Mouse (Mus musculus) testis, adult 2 months (tissue): ENCODE results near the gene Kcnmb1.
A peak's percentile ranks its signal among the peaks of the same experiment; 100 is the strongest.

Experiments
- CTCF ChIP-seq: fragments of 200-500 bp; IDR thresholded peaks from 2 replicates; pipeline ENCODE4 v1.5.1; 2012; ENCODE audit warnings: low read depth, mild to moderate bottlenecking, inconsistent platforms, low read length, moderate library complexity; ENCODE audit not compliant: control insufficient read depth, insufficient read depth, insufficient replicate concordance
- POLR2A ChIP-seq: fragments of 200-500 bp; IDR thresholded peaks from 2 replicates; pipeline ENCODE4 v1.6.1; 2012; ENCODE audit warnings: low read depth, mild to moderate bottlenecking, inconsistent platforms, low read length, moderate library complexity; ENCODE audit not compliant: control insufficient read depth

DNA sequence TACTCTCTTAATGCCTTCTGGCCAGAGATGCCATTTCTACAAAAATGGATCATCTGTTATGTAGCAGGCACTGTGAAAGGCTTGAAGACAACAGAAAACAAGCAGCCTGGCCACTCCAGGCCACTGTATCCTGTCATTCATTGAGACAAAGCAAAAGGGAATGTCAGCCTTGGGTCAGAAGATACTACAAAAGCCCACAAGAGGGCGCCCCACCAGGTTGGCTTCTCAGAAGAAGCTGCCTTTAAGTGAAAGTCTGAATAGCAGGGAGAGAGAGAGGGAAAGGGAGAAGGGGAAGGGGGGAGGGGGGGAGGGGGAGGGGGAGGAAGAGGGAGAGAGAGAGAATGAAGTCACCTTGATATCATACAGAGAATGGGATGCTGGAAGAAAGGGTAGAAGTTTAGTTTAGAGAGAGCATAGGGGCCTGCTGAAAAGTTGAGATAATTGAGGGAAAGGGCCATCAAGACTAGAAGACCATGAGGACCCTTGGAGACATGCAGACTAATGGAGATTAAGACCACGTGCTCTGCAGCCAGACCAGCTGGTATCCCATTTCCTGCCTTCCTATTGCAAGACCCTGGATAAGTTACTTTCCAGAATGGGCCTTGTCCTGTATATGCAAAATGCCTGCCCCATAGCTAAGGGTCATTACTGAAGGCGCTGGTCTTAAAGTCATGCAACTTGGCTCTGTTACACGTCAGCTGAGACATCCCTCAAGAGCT, 18.6 kb upstream of the Kcnmb1 start:
- TF ChIP-seq POLR2A (no peak), CTCF (0 out of 2 replicates have a peak, but pooled peaks have one; percentile 5)
